Mouse (Mus musculus): ENCODE data around the gene Olfr668.
"Not testable (repeated sequence)": the region's sequence is repeated elsewhere in the genome, so short reads cannot be mapped to it uniquely, and the experiment has no call there.

Gene Olfr668

DNA sequence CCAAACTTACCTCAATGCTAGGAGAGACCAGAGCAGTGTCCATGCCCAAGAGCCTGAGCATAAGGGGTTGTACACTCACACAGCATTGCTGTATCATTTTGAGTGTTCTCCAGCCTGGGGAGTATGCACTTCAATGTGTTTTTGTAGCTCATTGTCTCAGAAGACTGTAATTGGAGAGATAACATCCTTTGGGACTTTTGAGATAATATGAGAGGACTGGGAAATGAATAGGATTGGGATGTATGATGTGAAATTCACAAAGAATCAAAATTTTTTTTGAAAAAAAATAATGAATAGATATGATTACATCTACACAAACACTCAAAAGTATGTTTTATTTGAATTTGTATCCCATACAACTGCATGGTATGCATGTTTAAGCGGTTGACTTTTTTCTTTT lies at the start of gene Olfr668:
Olfr668 (minus strand) TSS at position 101 of the 400 bp plus-strand sequence.
- DNase-seq: no peak

DNA sequence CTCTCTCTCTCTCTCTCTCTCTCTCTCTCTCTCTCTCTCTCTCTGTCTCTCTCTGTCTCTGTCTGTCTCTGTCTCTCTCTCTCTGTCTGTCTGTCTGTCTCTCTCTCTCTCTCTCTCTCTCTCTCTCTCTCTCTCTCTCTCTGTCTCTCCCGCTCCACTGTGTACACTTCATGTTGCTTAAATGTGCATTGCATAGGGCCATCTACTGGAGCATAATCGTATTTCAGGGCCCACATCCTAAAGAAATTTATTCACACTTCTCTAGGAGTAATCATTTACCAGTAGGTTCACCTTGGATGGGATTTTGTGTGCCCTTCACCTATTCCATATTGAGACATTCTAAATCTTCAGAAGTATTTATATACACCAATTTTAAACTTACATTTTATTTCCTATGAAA lies 44.6 kb upstream of the Olfr668 start:
- not testable (repeated sequence) for DNase-seq

- DNase-seq: no peak
Observed at GRCm38 (mm10) chr7:104962520-104962919, 34.7 kb upstream of the Olfr668 start, which contains the start of gene Olfr670. Olfr670 (minus strand) TSS chr7:104962620.

GRCm38 (mm10) chr7:104950234-104950633 lies 22.4 kb upstream of the Olfr668 start:
- not testable (repeated sequence) for DNase-seq

DNA sequence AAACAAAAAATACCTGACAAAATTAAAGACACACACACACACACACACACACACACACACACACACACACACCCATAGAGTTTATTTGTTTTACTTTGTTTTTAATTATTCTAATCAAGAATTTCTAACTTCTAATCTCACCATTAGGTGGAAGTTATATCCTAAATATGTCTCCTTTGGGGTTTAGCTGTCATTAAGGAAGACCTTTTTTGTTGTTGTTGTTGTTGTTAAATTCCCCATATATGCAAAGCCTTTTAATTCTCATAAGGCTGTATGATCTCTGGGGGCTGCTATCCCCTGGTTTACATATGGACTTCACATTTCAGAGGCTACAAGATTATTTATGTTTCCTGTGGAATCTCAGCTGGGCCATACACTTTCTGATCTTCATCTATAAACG lies 6.1 kb upstream of the Olfr668 start, which contains the start of gene Olfr669:
Olfr669 (plus strand) TSS at position 301 of the 400 bp plus-strand sequence.
- no peak for DNase-seq

DNA sequence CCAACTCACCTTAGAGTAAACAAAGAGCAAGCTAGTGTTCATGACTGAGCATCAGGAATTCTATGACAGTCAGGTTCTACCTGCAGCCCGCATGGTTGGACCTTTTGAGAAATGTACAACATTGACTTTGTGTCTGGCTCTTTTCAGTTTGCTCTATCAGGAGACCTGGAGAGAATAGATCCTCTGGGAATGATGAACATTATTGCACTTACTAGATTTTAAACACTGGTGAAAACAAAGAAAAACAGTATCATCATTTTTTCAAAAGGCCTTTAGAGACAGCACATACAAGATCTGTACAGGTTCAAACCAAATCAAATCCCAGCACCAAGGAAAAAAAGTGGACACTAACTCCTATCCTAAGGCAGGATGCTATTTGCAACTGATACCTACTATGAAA lies 6.5 kb downstream of the Olfr668 start, which contains the start of gene Olfr667:
Olfr667 (minus strand) TSS at position 101 of the 400 bp plus-strand sequence.
- DNase-seq: no peak

GRCm38 (mm10) chr7:104895852-104896251 lies 32.0 kb downstream of the Olfr668 start, which contains the start of gene Olfr666:
Olfr666 (minus strand) TSS chr7:104895952.
- no peak for DNase-seq

- no peak for DNase-seq
Observed at GRCm38 (mm10) chr7:104877731-104878130, 50.1 kb downstream of the Olfr668 start, which contains the start of gene Olfr665. Olfr665 (plus strand) TSS chr7:104878031.

Data from layer of hippocampus, adult 9-11 months (tissue).